8 mouse cellular contexts compared by ENCODE assay signal in the genomic region with DNA sequence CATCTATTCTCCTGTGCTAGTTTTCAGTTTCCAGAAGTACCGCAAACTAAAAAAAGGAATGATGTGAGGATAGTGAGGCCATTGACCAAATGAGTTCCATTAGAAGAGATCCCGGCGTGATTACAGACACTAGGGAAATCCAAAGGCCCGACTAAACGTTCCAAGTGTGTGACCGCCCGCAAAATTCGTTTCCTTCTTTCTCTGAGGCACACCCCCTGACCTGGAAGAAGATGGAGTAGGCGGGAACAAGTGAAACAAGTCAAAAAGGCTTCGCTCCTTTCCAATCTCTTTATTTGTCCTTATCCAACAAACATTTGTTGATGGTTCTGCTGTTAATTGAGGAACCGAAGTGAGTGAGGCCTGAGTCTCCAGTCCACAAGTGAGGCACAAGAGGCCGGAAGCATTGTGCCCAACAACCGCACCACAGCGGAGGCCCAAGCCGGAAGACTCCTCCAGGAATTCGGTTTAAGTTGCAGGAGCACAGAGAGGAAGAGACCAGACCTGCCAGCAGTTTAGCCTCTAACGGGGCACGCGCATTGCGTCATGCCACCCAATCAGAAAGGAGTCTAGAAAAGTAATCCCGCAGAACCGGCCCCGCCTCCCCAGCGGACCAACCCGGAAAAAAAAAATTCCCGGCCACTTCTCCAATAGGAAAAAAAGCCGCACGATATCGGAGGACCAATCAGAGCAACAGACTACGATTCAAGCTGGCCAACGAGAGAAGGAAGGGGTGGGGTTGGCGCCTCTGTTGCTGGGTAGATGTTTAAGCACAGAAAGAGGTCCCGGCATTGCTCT. TPM values are rescaled to one million over a fixed set of nuclear protein-coding genes. Genes with fewer than 3 reads are reported as not detected.
DNase-seq lines count a peak whose midpoint lies in the region; ATAC-seq lines count a peak whose summit lies in the region.

Gene Ttc9c, minus strand, starts transcription at position 533 of the 795 bp plus-strand sequence.

- H3K4me3 ChIP-seq in hindbrain, embryonic 10.5 days, result peak within 1 kb of the TSS; percentile 100
- peak within 1 kb of the TSS; percentile 96 for H3K4me3 ChIP-seq in lung, embryonic 15.5 days

- DNase-seq in R1 (ENCODE audit: low read depth, low spot score), result peak; percentile 100
- DNase-seq in cerebellum, postnatal 10 days, result peak; percentile 97 to 98
- DNase-seq in frontal cortex, adult 2 months (ENCODE audit: extremely low spot score in 1 of 2, low spot score in 1 of 2), result peak; percentile 98 to 99
- peak; percentile 97 for DNase-seq in hindbrain, embryonic 10.5 days (ENCODE audit: low spot score)
- DNase-seq in layer of hippocampus, adult 9-10 months (ENCODE audit: low spot score), result peak; percentile 93
- DNase-seq in ovary, adult 18-20 months (ENCODE audit: low spot score), result peak; percentile 97
- peak; percentile 90 to 93 for DNase-seq in thymus, postnatal 10 days (ENCODE audit: low spot score in 2 of 2)

- peak; percentile 92 for ATAC-seq in lung, embryonic 15.5 days (ENCODE audit: borderline replicate concordance, extremely low read depth, low FRiP score, low TSS enrichment)

- H3K4me1 ChIP-seq in hindbrain, embryonic 10.5 days (replicated peaks), result peaks cover 48% of the 10 kb centered on the region
- H3K4me1 ChIP-seq in lung, embryonic 15.5 days, result peaks cover 37% of the 10 kb centered on the region

- under 1% methylated on average over 33 of the region's 33 CpGs for WGBS in hindbrain, embryonic 10.5 days
- WGBS in lung, embryonic 15.5 days, result under 1% methylated on average over 33 of the region's 33 CpGs

- H3K27ac ChIP-seq in hindbrain, embryonic 10.5 days, result peak within 1 kb of the TSS; percentile 98
- H3K27ac ChIP-seq in lung, embryonic 15.5 days, result peak within 1 kb of the TSS; percentile 100

- H3K4me2 ChIP-seq in lung, embryonic 15.5 days, result peak within 1 kb of the TSS; percentile 66

- peak within 1 kb of the TSS; percentile 97 for H3K9ac ChIP-seq in lung, embryonic 15.5 days

- H3K27me3 ChIP-seq in hindbrain, embryonic 10.5 days (ENCODE audit: insufficient read depth, poor library complexity, severe bottlenecking), result no peaks in the 10 kb centered on the region
- H3K27me3 ChIP-seq in lung, embryonic 15.5 days, result no peaks in the 10 kb centered on the region

- H3K36me3 ChIP-seq in hindbrain, embryonic 10.5 days, result peaks cover 54% of the 10 kb centered on the region
- H3K36me3 ChIP-seq in lung, embryonic 15.5 days, result peaks cover 31% of the 10 kb centered on the region

- no peaks in the 10 kb centered on the region for H3K9me3 ChIP-seq in hindbrain, embryonic 10.5 days
- no peaks in the 10 kb centered on the region for H3K9me3 ChIP-seq in lung, embryonic 15.5 days

RNA-seq across cellular contexts. Expression of gene Ttc9c, which starts in this region (rescaled TPM):
- polyA plus RNA-seq in frontal cortex, adult 2 months (2012; rRNA removed), result 27.2 and 30.9 TPM in 2 replicates
- polyA plus RNA-seq in hindbrain, embryonic 10.5 days (2016; fragmentation: Nextera tagmentation; extraction: Ambion mirVana), result 52.0 and 67.5 TPM in 2 replicates
- 54.8 and 57.2 TPM in 2 replicates for polyA plus RNA-seq in lung, embryonic 15.5 days (2015; fragmentation: Nextera tagmentation; extraction: Ambion mirVana)

Comparison
In these comparisons a context has a peak if more than half of its experiments do, and no peak if none do; other contexts are left out.
1. Peak in every context shown above with its lines: DNase-seq, ATAC-seq, H3K4me3 ChIP-seq and H3K27ac ChIP-seq.